Mouse (Mus musculus): Measurements from ENCODE around the gene Ebp.

Gene Ebp

GRCm38 (mm10) chrX:8193419-8193723 is at the start of gene Ebp:
Gene Ebp, minus strand, starts transcription at chrX:8193512.
- in situ Hi-C loops (cut with MboI; ENCODE audit: low sequenced_read_pairs): no loop called here

DNA sequence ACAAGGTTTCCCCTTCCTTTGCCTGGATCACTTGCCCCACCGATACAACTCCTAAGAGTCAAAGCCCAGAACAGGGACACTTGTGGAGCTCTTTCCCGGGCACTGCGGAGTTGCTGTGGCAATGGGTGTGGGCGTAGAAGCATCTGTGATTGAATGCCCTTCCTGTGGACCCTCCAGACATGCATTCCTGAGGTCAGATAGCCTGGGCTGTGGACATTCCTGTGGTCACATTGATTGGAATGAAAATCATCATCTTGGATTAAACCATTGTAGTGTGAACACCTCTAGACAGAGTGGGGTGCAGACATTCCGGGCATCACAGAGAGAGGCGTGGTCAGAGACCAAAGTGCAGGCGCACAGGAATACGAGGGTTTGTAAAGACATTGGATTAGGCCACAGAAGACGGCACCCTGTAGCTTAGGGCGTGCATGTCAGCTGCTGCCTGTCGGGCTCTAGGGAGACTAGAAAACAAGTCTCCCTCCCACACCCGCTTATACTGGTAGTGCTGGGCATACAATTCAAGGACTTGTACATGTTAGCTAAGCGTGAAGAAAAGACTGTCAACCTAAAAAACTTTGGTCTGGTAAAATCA is 45.6 kb upstream of the Ebp start:
- in situ Hi-C loops (cut with MboI; ENCODE audit: low sequenced_read_pairs): no loop called here

DNA sequence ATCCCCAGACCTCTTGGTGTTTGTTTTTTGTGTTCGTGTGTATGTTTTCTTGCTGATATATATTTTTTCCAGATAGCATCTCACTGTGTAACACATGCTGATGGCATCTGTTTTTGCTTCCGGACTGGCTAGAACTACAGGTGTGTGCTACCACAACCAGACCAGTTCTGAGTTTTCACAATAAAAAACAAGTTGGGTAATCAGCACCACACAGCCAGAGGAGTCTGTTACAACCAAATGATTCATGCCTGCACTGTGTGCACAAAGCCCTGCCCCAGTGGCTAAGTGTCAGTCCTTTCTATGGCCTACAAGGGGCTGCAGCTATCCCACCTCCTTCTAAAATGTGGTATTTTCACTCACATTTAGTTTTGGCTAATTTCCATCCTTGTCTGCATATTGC is 43.4 kb upstream of the Ebp start:
- in situ Hi-C loops (cut with MboI; ENCODE audit: low sequenced_read_pairs): no loop called here

DNA sequence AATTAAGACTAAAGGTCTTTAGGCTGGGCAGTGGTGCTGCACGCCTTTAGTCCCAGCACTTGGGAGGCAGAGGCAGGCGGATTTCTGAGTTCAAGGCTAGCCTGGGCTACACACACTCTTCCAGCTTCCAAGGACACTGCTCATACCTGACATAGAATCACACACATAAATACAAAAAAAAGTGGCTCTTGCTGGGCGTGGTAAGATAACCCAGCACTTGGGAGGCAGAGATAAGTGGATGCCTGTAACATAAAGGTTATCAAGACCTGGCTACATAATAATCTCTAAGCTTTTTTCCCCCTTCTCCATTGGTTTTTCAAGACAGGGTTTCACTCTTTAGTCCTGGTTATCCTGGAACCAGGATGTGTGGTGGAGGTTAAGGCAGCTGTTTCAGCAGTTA is 40.3 kb upstream of the Ebp start:
- in situ Hi-C loops (cut with MboI; ENCODE audit: low sequenced_read_pairs): no loop called here

DNA sequence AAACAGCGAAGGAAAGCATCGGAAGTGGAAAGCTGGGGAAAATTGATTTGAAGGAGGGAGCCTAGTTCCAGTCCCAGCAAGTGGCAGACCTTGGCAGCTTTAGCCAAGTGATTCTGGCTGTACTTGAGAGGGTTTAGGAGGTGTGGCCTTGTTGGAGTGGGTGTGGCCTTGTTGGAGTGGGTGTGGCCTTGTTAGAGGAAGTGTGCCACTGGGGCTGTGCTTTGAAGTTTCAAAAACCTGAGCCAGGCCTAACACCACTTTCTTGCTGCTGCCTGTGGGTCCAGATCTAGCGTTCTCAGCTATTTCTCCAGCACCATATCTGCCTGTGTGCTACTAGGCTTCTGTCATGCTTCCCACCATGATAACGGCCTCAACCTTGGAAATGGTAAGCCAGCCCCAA is 37.0 kb upstream of the Ebp start:
- in situ Hi-C loops (cut with MboI; ENCODE audit: low sequenced_read_pairs): no loop called here

DNA sequence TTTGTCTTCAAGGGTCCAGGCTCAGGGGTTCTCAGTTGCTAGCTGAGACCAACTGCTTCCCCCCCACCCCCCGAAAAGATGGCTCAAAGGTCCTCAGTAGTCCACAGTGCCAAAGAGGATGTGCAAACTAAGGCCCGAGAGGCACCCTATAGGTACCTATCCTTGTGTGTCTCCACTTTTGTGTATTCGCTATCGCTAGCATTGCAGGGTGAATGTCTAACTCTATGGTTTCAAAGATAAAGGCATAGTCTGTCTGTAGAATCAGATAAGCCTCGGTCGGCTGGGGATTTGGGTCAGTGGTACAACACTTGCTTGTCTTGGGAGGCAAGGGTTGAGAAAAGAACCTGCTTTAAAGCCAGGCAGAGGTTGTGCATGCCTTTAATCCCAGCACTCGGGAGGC is 30.2 kb upstream of the Ebp start:
- in situ Hi-C loops (cut with MboI; ENCODE audit: low sequenced_read_pairs): no loop called here

DNA sequence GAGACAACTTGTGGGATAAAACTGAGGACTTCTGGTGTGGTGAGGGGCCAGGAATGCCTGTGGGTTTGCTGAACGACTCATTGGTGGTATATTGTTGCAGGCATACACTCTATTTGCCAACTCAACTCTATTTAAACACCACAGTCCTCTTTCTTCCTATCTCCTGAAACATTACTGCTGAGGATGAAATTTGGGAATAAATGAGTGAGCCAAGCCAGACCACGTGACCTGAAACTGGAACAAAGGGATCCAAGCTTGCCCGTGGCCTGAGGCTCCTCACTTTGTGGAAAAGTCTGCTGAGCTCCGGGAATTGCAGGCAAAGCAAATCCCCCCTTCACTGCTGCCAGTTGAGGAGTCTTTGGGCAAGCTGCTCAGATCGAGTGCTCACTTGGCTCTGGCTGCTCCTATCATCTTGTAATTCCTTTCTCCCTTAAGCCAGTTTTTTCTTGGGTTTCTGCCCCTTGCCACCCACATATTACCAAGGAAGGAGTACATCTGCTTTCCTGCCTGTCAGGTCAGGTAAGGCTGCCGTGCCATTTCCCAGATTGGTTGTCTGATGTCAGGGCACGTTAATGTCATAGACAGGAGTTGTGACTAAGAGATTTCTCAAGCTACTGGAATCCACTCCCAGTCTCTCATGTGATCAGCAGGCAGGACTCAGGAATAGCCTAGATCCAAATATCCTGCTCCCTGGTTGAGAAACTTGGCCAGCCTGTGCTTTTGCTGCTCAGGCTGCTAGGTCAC is 29.5 kb upstream of the Ebp start:
- in situ Hi-C loops (cut with MboI; ENCODE audit: low sequenced_read_pairs): no loop called here

DNA sequence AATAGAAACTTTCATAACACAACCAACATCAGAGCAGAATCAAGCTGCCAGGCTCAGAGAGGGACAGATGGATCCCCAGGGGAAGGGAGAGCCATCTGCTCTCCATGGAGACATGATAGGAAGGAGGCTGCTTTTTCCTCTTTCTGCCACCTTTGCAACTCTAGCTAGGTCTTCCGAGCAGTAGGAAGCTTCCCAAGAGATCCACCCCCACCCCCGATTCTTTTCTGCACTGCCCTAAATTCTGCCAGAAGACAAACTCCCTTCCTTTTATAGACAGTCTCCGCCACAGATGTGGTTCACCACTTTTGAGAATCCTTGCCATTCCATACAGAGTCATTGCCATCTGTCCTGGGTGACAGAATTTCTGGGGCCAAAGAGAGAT is 29.0 kb upstream of the Ebp start:
- in situ Hi-C loops (cut with MboI; ENCODE audit: low sequenced_read_pairs): no loop called here

- in situ Hi-C loops (cut with MboI; ENCODE audit: low sequenced_read_pairs): no loop called here
Observed at GRCm38 (mm10) chrX:8219651-8220050, 26.3 kb upstream of the Ebp start.

GRCm38 (mm10) chrX:8218114-8218513 is 24.8 kb upstream of the Ebp start:
- in situ Hi-C loops (cut with MboI; ENCODE audit: low sequenced_read_pairs): no loop called here

- in situ Hi-C loops (cut with MboI; ENCODE audit: low sequenced_read_pairs): no loop called here
Observed at GRCm38 (mm10) chrX:8217383-8217782, 24.1 kb upstream of the Ebp start.

DNA sequence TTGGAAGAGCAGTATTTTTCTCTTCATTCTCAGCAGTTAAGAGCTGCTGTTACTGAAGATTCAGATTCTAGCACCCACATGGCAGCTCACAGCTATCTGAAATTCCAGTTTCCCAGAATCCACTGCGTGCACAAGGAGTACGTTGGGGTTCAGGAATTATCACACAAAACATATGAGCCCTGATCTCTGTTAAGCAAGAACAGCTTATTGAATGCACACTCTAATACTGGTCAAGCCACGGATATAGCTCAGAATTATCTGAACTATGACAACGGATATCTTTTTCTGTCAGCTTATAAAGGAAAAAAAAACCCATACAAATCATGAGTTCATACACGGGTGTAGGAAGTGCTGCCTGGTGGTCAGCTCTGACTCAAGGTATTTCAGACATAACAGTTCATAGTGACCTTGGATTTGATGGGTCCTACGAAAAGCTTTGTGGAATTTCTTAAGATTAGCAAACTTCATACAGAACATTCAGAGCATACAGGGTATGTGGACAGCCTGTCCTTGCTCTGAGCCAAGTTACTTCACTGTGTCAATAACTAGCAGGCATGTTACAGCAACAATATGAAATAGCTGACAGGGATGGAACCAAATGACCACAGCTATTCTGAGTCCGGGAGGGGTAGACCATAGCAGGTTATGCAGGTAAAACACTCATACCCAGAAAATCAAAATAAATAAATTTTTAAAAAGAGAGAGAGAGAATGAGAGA is 18.3 kb upstream of the Ebp start:
- in situ Hi-C loops (cut with MboI; ENCODE audit: low sequenced_read_pairs): no loop called here

DNA sequence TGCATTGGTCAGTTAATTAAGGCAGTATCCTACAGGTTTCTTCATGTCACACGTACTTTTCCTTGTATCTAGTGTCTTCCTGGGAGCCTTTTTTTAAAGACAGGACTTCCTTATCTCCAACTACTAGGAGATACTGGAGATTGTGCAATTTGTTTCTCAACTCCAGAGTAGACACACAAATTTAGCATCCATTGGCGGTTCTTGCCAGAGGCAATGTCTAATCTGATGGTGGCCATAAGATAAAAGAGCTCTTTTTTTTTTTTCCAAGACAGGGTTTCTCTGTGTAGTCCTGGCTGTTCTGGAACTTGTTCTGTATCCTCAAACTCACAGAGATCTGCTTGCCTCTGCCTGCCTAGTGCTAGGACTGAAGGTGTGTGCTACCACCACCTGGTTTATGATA is 16.4 kb upstream of the Ebp start:
- in situ Hi-C loops (cut with MboI; ENCODE audit: low sequenced_read_pairs): no loop called here

DNA sequence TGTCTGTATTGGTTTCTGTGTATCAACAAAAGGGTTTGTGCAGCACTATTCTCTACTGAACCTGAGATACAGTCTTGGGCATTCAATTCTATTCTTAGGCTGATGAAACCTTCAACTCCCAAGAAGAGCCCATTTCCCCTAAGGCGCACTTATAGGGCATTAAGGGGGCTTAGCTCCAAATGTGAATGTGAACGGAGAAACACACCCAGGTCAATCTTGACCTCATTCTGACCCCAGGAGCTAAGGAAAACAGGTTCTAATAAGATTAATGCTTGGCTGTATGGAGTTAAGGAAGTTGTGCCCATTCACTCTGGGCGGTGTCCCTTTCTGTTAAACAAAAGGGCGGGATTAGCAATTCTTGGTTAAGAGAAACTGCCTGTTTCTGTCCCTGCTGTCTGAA is 13.9 kb upstream of the Ebp start:
- in situ Hi-C loops (cut with MboI; ENCODE audit: low sequenced_read_pairs): no loop called here

- in situ Hi-C loops (cut with MboI; ENCODE audit: low sequenced_read_pairs): no loop called here
Observed at GRCm38 (mm10) chrX:8206694-8207197, 13.4 kb upstream of the Ebp start.

DNA sequence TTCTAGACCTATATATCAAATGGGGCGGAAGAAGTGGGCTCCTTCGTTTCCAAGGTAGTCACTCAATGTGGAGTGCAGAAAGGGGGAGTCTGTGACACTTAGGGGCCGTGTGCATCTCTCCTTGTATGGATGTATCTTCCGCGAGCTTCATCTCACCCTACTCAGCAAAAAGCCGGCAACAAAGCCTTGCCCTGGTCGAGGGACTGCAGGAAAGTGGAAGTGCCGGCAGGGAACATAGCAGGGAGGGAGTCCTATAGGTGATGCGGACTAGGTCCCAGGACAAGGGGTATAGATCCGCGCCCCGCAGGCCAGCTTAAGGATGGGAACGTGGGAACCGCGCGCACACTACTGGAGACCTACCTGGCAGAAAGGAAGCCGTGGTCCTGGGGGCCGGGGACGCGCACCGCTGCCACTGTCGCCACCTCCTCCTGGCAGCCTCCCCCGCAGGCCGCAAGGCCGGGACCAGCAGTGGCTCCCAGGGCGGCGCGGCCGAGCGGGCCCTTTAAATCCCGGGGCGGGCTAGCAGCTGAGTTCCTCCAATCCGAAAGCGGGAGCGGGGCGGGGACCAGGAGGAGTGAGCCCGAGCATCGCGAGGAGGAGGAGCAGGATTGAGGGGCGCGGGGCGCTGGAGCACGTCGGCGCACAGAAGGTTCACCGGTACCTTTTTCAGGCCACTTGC is 12.8 kb upstream of the Ebp start, which contains the start of gene Porcn:
Gene Porcn (minus strand): TSS at position 511 of the 679 bp plus-strand sequence.
- in situ Hi-C loops (cut with MboI; ENCODE audit: low sequenced_read_pairs): no loop called here

- in situ Hi-C loops (cut with MboI; ENCODE audit: low sequenced_read_pairs): no loop called here
Observed at GRCm38 (mm10) chrX:8205551-8205950, 12.2 kb upstream of the Ebp start.

DNA sequence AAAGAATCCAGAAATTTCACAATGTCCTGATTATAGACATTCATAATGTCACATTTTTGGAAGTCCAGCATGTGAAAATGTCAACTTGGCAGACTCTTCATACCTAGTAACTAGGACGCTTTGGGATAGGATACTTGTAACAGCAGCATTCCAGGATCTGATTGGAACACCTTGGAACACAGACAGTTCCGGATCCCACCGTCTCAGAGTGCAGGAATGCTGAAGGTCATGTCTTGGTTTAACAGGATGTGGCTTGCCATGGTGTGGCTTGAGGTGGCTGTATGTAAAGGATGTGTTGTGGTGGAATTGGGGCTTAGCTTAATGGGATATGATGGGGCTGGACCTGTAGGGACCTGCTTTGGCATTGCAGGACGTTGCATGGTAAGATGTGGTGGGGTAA is 11.8 kb upstream of the Ebp start:
- in situ Hi-C loops (cut with MboI; ENCODE audit: low sequenced_read_pairs): no loop called here

DNA sequence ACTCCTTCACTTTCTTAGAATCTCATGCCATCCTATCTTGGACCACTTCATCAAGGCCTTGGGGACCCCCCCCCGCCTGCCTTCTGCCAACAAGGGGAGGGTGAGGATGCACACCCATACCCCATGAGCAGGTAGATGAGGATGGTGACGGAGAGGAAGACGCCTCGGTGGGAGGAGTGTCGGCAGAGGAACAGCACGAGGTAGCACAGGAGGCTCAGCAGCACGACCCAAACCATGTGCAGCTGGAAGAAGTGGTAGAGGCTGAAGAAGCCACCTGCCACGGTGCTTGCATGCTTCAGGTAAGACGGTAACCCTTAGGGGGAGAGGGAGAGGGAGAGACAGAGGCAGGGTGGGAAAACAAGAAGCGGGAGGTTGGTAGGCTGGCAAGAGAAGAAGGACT is 10.8 kb upstream of the Ebp start:
- in situ Hi-C loops (cut with MboI; ENCODE audit: low sequenced_read_pairs): no loop called here

DNA sequence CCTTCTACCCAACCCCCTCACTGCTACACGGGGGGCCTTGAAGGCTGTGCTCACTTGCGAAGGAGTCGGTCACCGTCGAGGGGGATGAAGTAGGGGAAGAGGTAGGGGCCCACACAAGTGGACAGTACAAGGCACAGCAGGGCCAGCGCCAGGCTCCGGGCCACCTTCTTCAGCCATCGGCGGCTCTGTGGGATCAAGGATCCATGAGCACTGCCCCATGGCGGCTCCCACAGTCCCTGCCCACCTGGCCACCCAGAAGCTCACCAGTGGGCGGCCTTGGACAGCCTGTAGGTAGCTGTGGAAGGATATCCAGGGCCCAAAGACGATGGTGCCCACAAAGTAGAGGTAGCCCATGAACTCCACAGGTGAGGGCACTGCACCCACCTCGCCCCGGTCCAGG is 9.8 kb upstream of the Ebp start:
- in situ Hi-C loops (cut with MboI; ENCODE audit: low sequenced_read_pairs): no loop called here

DNA sequence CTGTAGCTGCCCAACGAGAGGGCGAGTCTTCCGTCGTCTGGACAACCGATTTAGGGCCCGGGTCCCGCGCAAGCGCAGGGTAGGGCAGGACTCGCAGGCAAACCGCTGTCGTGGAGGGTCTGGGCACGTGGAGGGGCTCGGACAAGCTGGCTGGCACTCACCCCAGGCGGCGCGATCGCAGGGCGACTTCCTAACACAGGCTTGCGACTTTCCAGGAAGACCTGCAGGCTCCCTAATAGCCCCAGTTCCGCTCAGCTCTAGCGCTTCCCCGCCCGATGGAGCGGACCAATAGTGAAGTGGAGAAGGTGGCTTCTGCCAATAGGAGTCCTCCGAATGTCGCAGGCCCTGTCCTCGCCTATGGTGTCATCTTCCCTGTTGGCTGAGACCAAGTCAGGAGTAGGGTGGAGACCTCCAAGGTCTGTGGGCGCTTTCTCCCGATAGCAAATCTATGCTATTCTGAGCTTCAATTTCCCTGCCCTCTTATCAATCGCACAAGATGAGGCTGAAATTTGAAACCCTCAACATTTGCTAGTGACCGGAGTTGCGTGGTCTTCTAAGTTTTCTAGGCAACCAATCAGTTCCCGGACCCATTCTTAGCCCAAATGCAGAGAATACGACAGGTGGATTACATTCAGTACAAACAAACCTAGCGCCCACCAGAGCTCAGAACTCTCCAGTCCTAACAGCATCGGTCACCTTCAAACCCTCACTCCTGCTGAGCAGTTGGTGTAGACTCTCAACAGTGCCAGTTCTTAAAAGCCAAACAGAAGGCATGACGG is 483 bp downstream of the Ebp start:
- in situ Hi-C loops (cut with MboI; ENCODE audit: low sequenced_read_pairs): no loop called here

Data from CH12F3 (cell line).